Mouse (Mus musculus) E14TG2a.4 (cell line): Measurements from ENCODE around the gene Megf9.

Experiments
- H3K27me3 ChIP-seq: 2 replicates; pipeline ENCODE4 v1.6.1; 2014; ENCODE audit warnings: low read length, control low read depth; ENCODE audit not compliant: insufficient read depth
- H3K36me3 ChIP-seq: 2 replicates; pipeline ENCODE4 v1.6.1; 2014; ENCODE audit warnings: low read length, control low read depth; ENCODE audit not compliant: insufficient read depth
- H3K4me1 ChIP-seq: replicated peaks from 2 replicates; pipeline ENCODE4 v1.6.1; 2014; ENCODE audit warnings: low read depth, low read length, control low read depth
- H3K4me3 ChIP-seq: replicated peaks from 2 replicates; pipeline ENCODE4 v1.5.1; 2014; ENCODE audit warnings: mild to moderate bottlenecking, low read length
- H3K9me3 ChIP-seq: 2 replicates; pipeline ENCODE4 v1.6.1; 2014; ENCODE audit warnings: low read length, control low read depth
- CTCF ChIP-seq: conservative IDR thresholded peaks from 2 replicates; pipeline ENCODE4 v1.5.1; 2014; ENCODE audit warnings: low read length
- NANOG ChIP-seq: IDR thresholded peaks from 2 replicates; pipeline ENCODE4 v1.6.1; 2014; ENCODE audit warnings: borderline replicate concordance, low read length, mixed read lengths
- POU5F1 ChIP-seq: IDR thresholded peaks from 2 replicates; pipeline ENCODE4 v1.6.1; 2014; ENCODE audit warnings: low read length, borderline replicate concordance

The Megf9 gene

DNA sequence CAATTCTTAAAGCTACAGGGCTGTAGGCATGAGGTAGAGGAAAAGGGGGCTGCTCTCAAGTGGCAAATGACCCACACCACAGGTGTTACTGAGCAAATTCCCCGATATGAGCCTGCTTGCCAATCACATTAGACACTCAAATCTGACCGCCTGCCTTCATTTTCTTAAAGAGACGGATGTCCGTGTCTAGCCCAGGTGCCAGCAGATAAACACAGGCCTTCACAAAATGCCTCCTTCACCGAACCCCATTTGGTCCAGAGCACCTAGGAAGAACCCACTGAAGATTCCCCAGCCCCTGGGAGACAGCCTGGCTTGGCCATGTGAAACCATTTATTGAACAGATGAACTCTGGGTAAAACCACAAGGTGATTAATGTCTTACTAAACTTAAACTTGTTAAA, 138.1 kb downstream of the Megf9 start:
- Histone ChIP-seq H3K36me3 (peaks cover 94% of the 10 kb centered on the region), H3K4me3 (no peak overlapping the region), H3K9me3 (peaks cover 51% of the 10 kb centered on the region), H3K27me3 (no peaks in the 10 kb centered on the region), H3K4me1 (peaks cover 12% of the 10 kb centered on the region)
- no peak for TF ChIP-seq CTCF
- no peak for TF ChIP-seq POU5F1
- no peak for TF ChIP-seq NANOG

GRCm38 (mm10) chr4:70394736-70395135, 140.1 kb downstream of the Megf9 start:
- TF ChIP-seq NANOG (no peak), POU5F1 (no peak), CTCF (no peak)
- Histone ChIP-seq H3K36me3 (peaks cover 94% of the 10 kb centered on the region), H3K9me3 (peaks cover 70% of the 10 kb centered on the region), H3K4me1 (peaks cover 12% of the 10 kb centered on the region), H3K27me3 (no peaks in the 10 kb centered on the region), H3K4me3 (no peak overlapping the region)

DNA sequence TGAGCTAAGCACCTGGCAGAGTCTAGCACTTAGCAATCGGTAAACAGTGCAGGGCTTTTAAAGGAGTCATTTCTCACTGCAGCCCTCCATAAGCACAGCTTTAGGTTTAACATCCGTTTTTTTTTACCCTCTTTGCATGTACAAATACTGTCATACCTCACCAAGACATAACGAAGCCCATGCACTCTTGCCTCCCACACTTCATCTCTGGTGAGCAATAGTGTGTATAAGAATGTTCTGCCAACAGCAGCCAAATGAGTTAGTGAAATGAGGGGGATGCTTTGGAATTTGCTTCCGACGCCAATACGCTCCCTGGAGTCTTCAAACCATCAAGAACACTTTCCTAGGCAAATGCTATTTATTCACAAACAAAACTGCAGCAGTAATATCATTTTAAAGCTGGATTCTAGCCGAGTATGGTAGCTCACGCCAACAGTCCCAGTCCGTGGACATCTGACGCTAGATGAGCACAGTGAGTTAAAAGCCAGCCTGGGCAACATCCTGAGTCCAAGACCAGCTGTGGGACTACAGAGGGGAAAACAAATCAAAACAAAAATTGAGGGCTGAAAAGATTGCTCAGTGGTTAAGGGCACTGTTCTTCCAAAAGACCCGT, 142.9 kb downstream of the Megf9 start:
- H3K27me3 ChIP-seq, result no peaks in the 10 kb centered on the region

DNA sequence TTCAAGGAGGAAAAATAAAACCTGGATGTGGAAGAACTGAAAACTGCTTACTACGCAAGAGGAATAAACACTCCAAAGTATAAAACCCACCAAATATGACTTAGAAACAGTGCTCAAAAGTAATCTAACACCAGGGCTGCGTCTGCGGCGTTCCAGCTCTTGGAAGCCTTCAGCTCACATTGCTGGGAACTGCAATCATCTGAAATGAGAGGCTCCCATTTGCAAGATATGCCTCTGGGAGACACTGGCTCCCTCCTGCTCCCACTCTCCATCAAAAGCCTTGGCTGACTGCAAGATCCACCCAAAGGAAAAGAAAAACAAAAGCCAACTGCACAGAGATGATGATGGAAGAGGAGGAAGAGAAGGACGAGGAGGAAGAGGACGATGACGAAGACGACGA, 143.7 kb downstream of the Megf9 start:
- Histone ChIP-seq H3K27me3 (no peaks in the 10 kb centered on the region), H3K4me3 (no peak overlapping the region), H3K36me3 (peaks cover 65% of the 10 kb centered on the region), H3K4me1 (no peaks in the 10 kb centered on the region), H3K9me3 (peaks cover 64% of the 10 kb centered on the region)
- no peak for TF ChIP-seq POU5F1
- no peak for TF ChIP-seq NANOG
- TF ChIP-seq CTCF, result no peak

More for the DNA sequence above, 142.9 kb downstream of the Megf9 start:
- H3K36me3 ChIP-seq, result peaks cover 70% of the 10 kb centered on the region
- TF ChIP-seq NANOG (no peak), CTCF (no peak), POU5F1 (no peak)
- H3K4me1 ChIP-seq, result no peaks in the 10 kb centered on the region
- no peak overlapping the region for H3K4me3 ChIP-seq
- peaks cover 69% of the 10 kb centered on the region for H3K9me3 ChIP-seq

- peaks cover 20% of the 10 kb centered on the region for H3K36me3 ChIP-seq
- TF ChIP-seq POU5F1 (no peak), NANOG (no peak), CTCF (no peak)
- no peaks in the 10 kb centered on the region for H3K27me3 ChIP-seq
- peaks cover 16% of the 10 kb centered on the region for H3K9me3 ChIP-seq
- H3K4me3 ChIP-seq, result no peak overlapping the region
- H3K4me1 ChIP-seq, result peaks cover 5% of the 10 kb centered on the region; the same call in 1 of the 2 replicates
These were observed 148.6 kb downstream of the Megf9 start for GRCm38 (mm10) chr4:70386206-70386605.

DNA sequence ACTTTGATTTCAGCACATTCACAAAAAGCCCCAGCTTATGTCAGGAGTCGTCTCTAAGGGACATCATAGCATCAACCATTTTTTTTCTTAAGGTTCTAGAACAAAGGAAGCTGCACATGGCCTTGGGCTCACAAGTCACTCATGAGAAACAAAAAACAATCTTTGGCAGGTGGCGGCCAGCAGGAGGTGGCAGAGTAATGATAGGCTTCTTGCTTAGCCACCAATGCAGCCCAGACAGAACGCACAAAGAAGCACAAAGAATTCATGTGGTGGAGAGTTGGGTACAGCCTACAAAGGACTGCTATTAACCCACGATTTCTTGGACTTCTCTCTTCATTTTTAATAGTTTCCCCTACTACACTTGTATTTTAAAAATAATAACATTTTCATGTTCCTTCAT, 157.4 kb downstream of the Megf9 start:
- Histone ChIP-seq H3K36me3 (peaks cover 46% of the 10 kb centered on the region), H3K4me1 (peaks cover 9% of the 10 kb centered on the region), H3K27me3 (no peaks in the 10 kb centered on the region), H3K9me3 (peaks cover 8% of the 10 kb centered on the region; the same call in 1 of the 2 replicates), H3K4me3 (no peak overlapping the region)
- no peak for TF ChIP-seq POU5F1
